Mouse (Mus musculus) C2C12 (cell line): ENCODE results near the gene Lpgat1.

Source experiments
- CEBPB ChIP-seq: IDR thresholded peaks from one replicate; pipeline ENCODE4 v1.6.1; 2011; ENCODE audit warnings: low read depth, mild to moderate bottlenecking, control low read depth, moderate library complexity
- CTCF ChIP-seq: IDR thresholded peaks from one replicate; pipeline ENCODE4 v1.5.1; 2011; ENCODE audit not compliant: control insufficient read depth, insufficient read depth, insufficient read length
- MAX ChIP-seq: IDR thresholded peaks from one replicate; pipeline ENCODE4 v1.6.1; 2011; ENCODE audit warnings: mild to moderate bottlenecking, control low read depth
- MYOD1 ChIP-seq: IDR thresholded peaks from one replicate; pipeline ENCODE4 v1.6.1; 2011; ENCODE audit warnings: low read depth; ENCODE audit not compliant: control insufficient read depth, insufficient read length
- MYOG ChIP-seq: IDR thresholded peaks from one replicate; pipeline ENCODE4 v1.6.1; 2011; ENCODE audit not compliant: control insufficient read depth, insufficient read length; ENCODE audit errors: extremely low read depth
- USF1 ChIP-seq: IDR thresholded peaks from one replicate; pipeline ENCODE4 v1.6.1; 2011; ENCODE audit warnings: low read depth, mild to moderate bottlenecking, control low read depth, moderate library complexity

- TF ChIP-seq CTCF (no peak), MYOD1 (no peak), MAX (no peak), CEBPB (no peak), USF1 (no peak), MYOG (no peak)
These were observed 39.0 kb downstream of the Lpgat1 start for GRCm38 (mm10) chr1:191756520-191757199.
